Mouse (Mus musculus) MEL (cell line): ENCODE measurements at regions not wholly inside any gene's neighbourhood (a gene's known extent, or its start where the extent isn't known, plus 50 kb on each side); places are given as distances from the start of the nearest gene placed in this dataset.

Experiments
- DNase-seq: peaks from one replicate; pipeline ENCODE4 v3.0.0; 2011; ENCODE audit warnings: low read depth, low spot score
- H3K27ac ChIP-seq: 2 replicates; pipeline ENCODE4 v1.5.1; 2012; ENCODE audit warnings: low read depth, mild to moderate bottlenecking, control low read depth, low read length, moderate library complexity; ENCODE audit not compliant: control insufficient read depth
- H3K27me3 ChIP-seq, 2 experiments: fragments of 150-350 bp in 1 of 2; sonication (generic) in 1 of 2; 2 replicates each; pipeline ENCODE4 v1.6.1; 2012; ENCODE audit warnings: low read length in 2 of 2, mild to moderate bottlenecking in 2 of 2, improper control_type of control experiment in 1 of 2, moderate library complexity in 1 of 2; ENCODE audit not compliant: insufficient read depth in 2 of 2, control insufficient read depth in 1 of 2
- H3K36me3 ChIP-seq, 2 experiments: 2 replicates each; pipeline ENCODE4 v1.6.1; 2012 to 2014; ENCODE audit warnings: low read length in 2 of 2, improper control_type of control experiment in 1 of 2, inconsistent platforms in 1 of 2, mild to moderate bottlenecking in 1 of 2; ENCODE audit not compliant: insufficient read depth in 2 of 2, control insufficient read depth in 1 of 2
- H3K4me1 ChIP-seq, 2 experiments: fragments of 150-350 bp in 1 of 2; sonication (generic) in 1 of 2; 2 replicates each; pipeline ENCODE4 v1.6.1; 2012; ENCODE audit warnings: low read length in 2 of 2, improper control_type of control experiment in 1 of 2, mild to moderate bottlenecking in 1 of 2; ENCODE audit not compliant: insufficient read depth in 2 of 2, control insufficient read depth in 1 of 2
- H3K4me3 ChIP-seq, 2 experiments: fragments of 150-350 bp in 1 of 2; sonication (generic) in 1 of 2; 2 replicates each; pipeline ENCODE4 v1.5.1; 2012; ENCODE audit warnings: low read depth in 2 of 2, low read length in 2 of 2, mild to moderate bottlenecking in 2 of 2, moderate library complexity in 2 of 2, control low read depth in 1 of 2, improper control_type of control experiment in 1 of 2; ENCODE audit not compliant: control insufficient read depth in 1 of 2, insufficient read depth in 1 of 2
- H3K79me2 ChIP-seq: 2 replicates; pipeline ENCODE4 v1.6.1; 2012; ENCODE audit warnings: mild to moderate bottlenecking, low read length, moderate library complexity; ENCODE audit not compliant: control insufficient read depth, poor library complexity, insufficient read depth
- H3K9ac ChIP-seq: 2 replicates; pipeline ENCODE4 v1.6.1; 2012; ENCODE audit warnings: low read depth, mild to moderate bottlenecking, control low read depth, low read length, moderate library complexity; ENCODE audit not compliant: control insufficient read depth, poor library complexity, severe bottlenecking
- H3K9me3 ChIP-seq: fragments of 150-350 bp; sonication (generic); replicated peaks from 2 replicates; pipeline ENCODE4 v1.6.1; 2012; ENCODE audit warnings: mild to moderate bottlenecking, low read length, improper control_type of control experiment, moderate library complexity; ENCODE audit not compliant: insufficient read depth
- BHLHE40 ChIP-seq: IDR thresholded peaks from 2 replicates; pipeline ENCODE4 v1.6.1; 2012; ENCODE audit warnings: low read depth, mild to moderate bottlenecking, inconsistent platforms, low read length, improper control_type of control experiment, borderline replicate concordance
- CTCF ChIP-seq, 3 experiments: IDR thresholded peaks in 2 of 3; conservative IDR thresholded peaks in 1 of 3; 2 replicates each; pipeline ENCODE4 v1.5.1; 2011 to 2012; ENCODE audit warnings: low read length in 3 of 3, low read depth in 2 of 3, mild to moderate bottlenecking in 2 of 3, improper control_type of control experiment in 1 of 3, inconsistent platforms in 1 of 3, mixed read lengths in 1 of 3, moderate library complexity in 1 of 3; ENCODE audit not compliant: control insufficient read depth in 1 of 3, insufficient read depth in 1 of 3, poor library complexity in 1 of 3, severe bottlenecking in 1 of 3
- E2F4 ChIP-seq: IDR thresholded peaks from 2 replicates; pipeline ENCODE4 v1.6.1; 2011; ENCODE audit warnings: low read depth, low read length, improper control_type of control experiment, borderline replicate concordance
- GATA1 ChIP-seq: IDR thresholded peaks from 2 replicates; pipeline ENCODE4 v1.6.1; 2011; ENCODE audit warnings: low read depth, low read length, improper control_type of control experiment
- JUND ChIP-seq: IDR thresholded peaks from 2 replicates; pipeline ENCODE4 v1.6.1; 2011; ENCODE audit warnings: low read depth, mild to moderate bottlenecking, improper control_type of control experiment, low read length
- MAFK ChIP-seq: IDR thresholded peaks from 2 replicates; pipeline ENCODE4 v1.6.1; 2011; ENCODE audit warnings: low read depth, mild to moderate bottlenecking, low read length, improper control_type of control experiment, borderline replicate concordance
- MAX ChIP-seq: IDR thresholded peaks from 2 replicates; pipeline ENCODE4 v1.6.1; 2011; ENCODE audit warnings: low read length, improper control_type of control experiment
- MEF2A ChIP-seq: IDR thresholded peaks from 2 replicates; pipeline ENCODE4 v1.6.1; 2014; ENCODE audit warnings: low read depth, mild to moderate bottlenecking, inconsistent platforms, low read length, improper control_type of control experiment; ENCODE audit not compliant: poor library complexity, insufficient replicate concordance, severe bottlenecking; ENCODE audit errors: extremely low read depth
- MXI1 ChIP-seq: IDR thresholded peaks from 2 replicates; pipeline ENCODE4 v1.6.1; 2011; ENCODE audit warnings: mild to moderate bottlenecking, low read depth, low read length, improper control_type of control experiment
- MYC ChIP-seq: IDR thresholded peaks from 2 replicates; pipeline ENCODE4 v1.6.1; 2011; ENCODE audit warnings: low read depth, mild to moderate bottlenecking, low read length, improper control_type of control experiment, moderate library complexity
- NRF1 ChIP-seq: IDR thresholded peaks from 2 replicates; pipeline ENCODE4 v1.6.1; 2014; ENCODE audit warnings: low read depth, mild to moderate bottlenecking, inconsistent platforms, low read length, improper control_type of control experiment, moderate library complexity; ENCODE audit not compliant: poor library complexity, insufficient read depth, severe bottlenecking
- RCOR1 ChIP-seq: IDR thresholded peaks from 2 replicates; pipeline ENCODE4 v1.6.1; 2012; ENCODE audit warnings: low read depth, mild to moderate bottlenecking, inconsistent platforms, low read length, improper control_type of control experiment
- SMC3 ChIP-seq: IDR thresholded peaks from 2 replicates; pipeline ENCODE4 v1.6.1; 2011; ENCODE audit warnings: low read depth, low read length, improper control_type of control experiment
- TCF12 ChIP-seq: IDR thresholded peaks from 2 replicates; pipeline ENCODE4 v1.6.1; 2014; ENCODE audit warnings: low read depth, mild to moderate bottlenecking, inconsistent platforms, low read length, improper control_type of control experiment, moderate library complexity
- ZC3H11A ChIP-seq: IDR thresholded peaks from 2 replicates; pipeline ENCODE4 v1.6.1; 2012; ENCODE audit warnings: low read depth, mild to moderate bottlenecking, inconsistent platforms, low read length, improper control_type of control experiment
- ZKSCAN1 ChIP-seq: IDR thresholded peaks from 2 replicates; pipeline ENCODE4 v1.6.1; 2012; ENCODE audit warnings: low read depth, mild to moderate bottlenecking, inconsistent platforms, low read length, improper control_type of control experiment, moderate library complexity
- ZMIZ1 ChIP-seq: IDR thresholded peaks from 2 replicates; pipeline ENCODE4 v1.6.1; 2012; ENCODE audit warnings: low read depth, mild to moderate bottlenecking, inconsistent platforms, low read length, improper control_type of control experiment, moderate library complexity

DNA sequence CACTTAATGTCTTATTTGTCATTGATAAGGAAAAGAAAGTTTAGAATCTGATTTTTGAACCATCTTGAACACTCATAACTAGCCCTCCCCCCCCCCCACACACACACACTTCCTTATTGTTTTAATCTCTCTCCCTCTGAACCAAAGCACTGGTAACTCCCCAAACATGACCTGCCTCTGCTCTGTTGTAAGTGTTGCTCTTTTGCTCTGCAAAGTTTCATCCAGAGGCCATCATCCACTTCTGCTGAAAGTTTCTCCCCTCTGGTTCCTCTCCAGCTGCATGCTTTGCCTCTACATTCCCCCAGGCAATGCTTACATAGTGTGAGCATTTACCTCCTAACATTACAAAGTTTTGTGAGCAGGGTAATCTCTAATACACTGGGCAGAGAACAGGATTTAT, 418.1 kb downstream of the Sorl1 start:
- no peak for DNase-seq
- Histone ChIP-seq H3K4me3 (no peak overlapping the region), H3K9ac (no peak overlapping the region), H3K4me1 (no peaks in the 10 kb centered on the region), H3K36me3 (no peaks in the 10 kb centered on the region), H3K9me3 (no peaks in the 10 kb centered on the region), H3K27ac (no peak overlapping the region), H3K27me3 (no peaks in the 10 kb centered on the region), H3K79me2 (no peaks in the 10 kb centered on the region)
- TF ChIP-seq JUND (no peak), RCOR1 (no peak)

DNA sequence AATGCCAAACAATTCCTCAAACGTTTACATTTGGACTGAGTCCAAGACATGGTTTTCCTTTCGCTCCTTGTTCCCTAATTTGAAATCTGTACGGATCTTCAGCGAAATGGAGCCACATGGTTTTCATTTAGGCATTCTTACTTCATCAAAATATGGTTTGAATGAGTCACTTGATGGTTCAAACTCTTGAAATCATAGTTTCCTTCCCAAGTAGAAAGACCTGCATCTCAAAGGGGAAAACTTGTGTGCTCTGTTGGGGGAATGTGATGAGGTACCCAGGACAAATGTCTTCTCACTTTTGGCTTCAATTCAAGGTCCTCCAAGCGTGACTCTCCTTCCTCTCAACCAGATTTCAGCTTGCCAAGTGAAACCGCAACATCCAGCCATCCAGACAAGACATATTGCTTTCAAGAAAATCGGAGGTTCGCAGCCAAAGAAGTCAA, 418.6 kb downstream of the Sorl1 start:
- TF ChIP-seq SMC3 (no peak), MAFK (no peak), TCF12 (no peak), MYC (no peak)
- no peaks in the 10 kb centered on the region for H3K4me1 ChIP-seq
- no peaks in the 10 kb centered on the region for H3K79me2 ChIP-seq
- H3K9me3 ChIP-seq: no peaks in the 10 kb centered on the region
- H3K27me3 ChIP-seq: no peaks in the 10 kb centered on the region
- no peak overlapping the region for H3K27ac ChIP-seq
- H3K4me3 ChIP-seq: no peak overlapping the region
- H3K36me3 ChIP-seq: no peaks in the 10 kb centered on the region
- H3K9ac ChIP-seq: no peak overlapping the region
- DNase-seq: no peak

GRCm38 (mm10) chr9:41703091-41703490, 421.0 kb downstream of the Sorl1 start:
- Histone ChIP-seq H3K27me3 (no peaks in the 10 kb centered on the region), H3K36me3 (no peaks in the 10 kb centered on the region), H3K9ac (no peak overlapping the region), H3K4me3 (no peak overlapping the region), H3K27ac (no peak overlapping the region), H3K9me3 (no peaks in the 10 kb centered on the region), H3K4me1 (no peaks in the 10 kb centered on the region), H3K79me2 (no peaks in the 10 kb centered on the region)
- TF ChIP-seq MYC: no peak
- no peak for TF ChIP-seq MAX
- TF ChIP-seq GATA1: no peak
- DNase-seq: no peak

DNA sequence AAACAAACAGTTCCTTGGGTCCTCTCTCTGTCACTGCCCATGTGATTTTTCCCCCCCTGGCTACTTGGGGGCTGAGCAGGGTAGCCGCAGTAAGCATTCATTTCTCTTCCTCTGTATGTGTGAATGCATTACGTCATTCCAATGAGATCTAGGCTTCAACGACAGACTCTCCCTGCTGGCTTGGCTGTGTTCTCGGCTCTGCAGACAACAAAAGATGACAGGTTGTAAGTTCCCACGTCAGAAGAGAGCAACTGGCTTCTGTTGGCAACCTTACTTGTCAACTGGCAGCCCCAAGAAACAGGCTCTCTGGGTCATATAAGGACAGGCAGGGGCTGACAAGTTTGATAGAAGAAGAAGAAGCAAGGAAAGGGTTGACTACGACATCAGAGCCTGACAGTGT, 423.4 kb downstream of the Sorl1 start:
- Histone ChIP-seq H3K4me3 (no peak overlapping the region), H3K36me3 (no peaks in the 10 kb centered on the region), H3K9ac (no peak overlapping the region), H3K4me1 (no peaks in the 10 kb centered on the region), H3K79me2 (no peaks in the 10 kb centered on the region), H3K27ac (no peak overlapping the region), H3K27me3 (no peaks in the 10 kb centered on the region), H3K9me3 (no peaks in the 10 kb centered on the region)
- TF ChIP-seq BHLHE40: no peak
- TF ChIP-seq JUND: no peak
- no peak for TF ChIP-seq ZMIZ1
- TF ChIP-seq MXI1: no peak
- TF ChIP-seq MEF2A: no peak
- no peak for TF ChIP-seq ZKSCAN1
- no peak for TF ChIP-seq ZC3H11A
- TF ChIP-seq CTCF (IDR thresholded peaks at IDR 0.05 in 2 of 3, conservative IDR thresholded peaks at IDR 0.05 in 1 of 3; ENCODE audit: control insufficient read depth in 1 of 3, insufficient read depth in 1 of 3, low read depth in 2 of 3, low read length in 3 of 3, poor library complexity in 1 of 3, severe bottlenecking in 1 of 3): no peak
- TF ChIP-seq E2F4: no peak
- no peak for TF ChIP-seq NRF1
- no peak for DNase-seq
